Mouse (Mus musculus) brain, embryonic 14.5 days (tissue): ENCODE data around the gene Smarcad1.

Experiments used
- CTCF ChIP-seq: fragments of 200-500 bp; IDR thresholded peaks from 2 replicates; pipeline ENCODE4 v1.5.1; 2012; ENCODE audit warnings: inconsistent platforms, mild to moderate bottlenecking, moderate library complexity, borderline replicate concordance; ENCODE audit not compliant: insufficient read depth, insufficient read length; ENCODE audit errors: extremely low read depth
- POLR2A ChIP-seq: fragments of 200-500 bp; IDR thresholded peaks from 2 replicates; pipeline ENCODE4 v1.6.1; 2012; ENCODE audit warnings: mild to moderate bottlenecking, inconsistent platforms, borderline replicate concordance; ENCODE audit not compliant: poor library complexity, insufficient read depth, insufficient read length, severe bottlenecking; ENCODE audit errors: extremely low read depth

DNA sequence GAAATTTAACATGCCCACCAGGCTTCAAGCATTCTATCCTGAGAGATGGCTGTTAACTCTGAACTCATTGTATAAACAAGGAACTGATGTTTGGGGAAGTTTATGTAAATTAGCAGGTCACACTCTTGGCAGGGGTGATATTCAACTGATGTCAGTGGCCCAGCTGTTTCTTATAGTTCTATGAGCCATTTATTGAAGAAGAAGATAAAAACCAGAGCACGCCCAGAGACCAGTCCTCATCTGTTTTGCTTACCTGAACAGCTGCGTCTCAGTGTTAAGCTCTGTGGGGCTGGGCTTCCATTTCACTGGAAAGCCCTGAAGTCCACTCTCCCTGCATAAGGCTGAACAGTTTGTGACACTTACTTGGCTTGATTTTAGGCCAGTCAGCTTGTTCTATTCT, 95.4 kb downstream of the Smarcad1 start:
- TF ChIP-seq POLR2A (no peak), CTCF (no peak)
